Mouse (Mus musculus) CD4-positive helper T cell, adult 2 months (primary cell): ENCODE results near the gene Orm1.

Source experiments
- DNase-seq: peaks from one replicate; pipeline ENCODE4 v3.0.0-alpha.2; 2012; ENCODE audit warnings: low read depth, missing footprints, low spot score

Gene Orm1

GRCm38 (mm10) chr4:63344295-63344694 lies at the start of gene Orm1:
TSS of gene Orm1 (plus strand) at chr4:63344560.
- DNase-seq = no peak

DNA sequence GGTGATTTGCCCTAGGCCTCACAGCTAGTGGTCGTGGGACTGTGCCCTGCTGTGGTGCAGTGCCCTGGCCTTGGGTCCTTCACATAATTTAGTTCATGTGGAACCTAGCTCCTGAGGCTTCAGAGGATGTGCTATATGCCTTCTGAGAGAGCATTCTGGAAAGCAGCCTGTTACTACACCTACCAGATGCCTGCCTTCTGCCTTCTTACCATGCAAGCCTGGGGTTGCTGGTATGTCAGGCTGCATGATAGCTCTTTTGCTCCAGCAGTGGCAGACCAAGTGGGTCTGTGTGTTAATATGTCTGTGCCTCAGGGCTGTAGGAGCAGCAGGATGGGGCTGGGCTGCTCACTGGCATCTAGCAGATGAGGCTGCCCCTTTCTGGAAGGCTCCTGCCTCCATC lies 48.7 kb upstream of the Orm1 start:
- DNase-seq = no peak

- DNase-seq = no peak
Observed at GRCm38 (mm10) chr4:63296263-63296662, 48.1 kb upstream of the Orm1 start.

DNA sequence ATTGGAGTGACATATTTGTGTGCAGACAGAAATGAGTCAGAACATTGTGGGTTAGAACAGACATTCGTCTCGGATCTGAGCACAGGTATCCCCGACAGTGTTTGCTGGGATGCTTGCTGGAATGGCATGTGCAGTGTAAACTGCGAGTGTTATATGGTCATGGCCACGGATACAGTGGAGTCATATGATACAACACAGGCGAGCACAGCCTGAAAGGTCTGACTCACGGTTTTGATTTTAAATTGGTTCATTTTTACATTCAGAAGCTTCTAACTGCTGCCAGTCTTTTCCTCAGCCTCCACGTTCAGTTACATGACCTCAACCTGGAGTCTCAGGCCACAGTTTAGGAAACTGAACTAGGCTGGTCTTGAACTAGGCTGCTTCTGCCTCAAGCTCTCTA lies 47.5 kb upstream of the Orm1 start:
- no peak for DNase-seq

- no peak for DNase-seq
Observed at GRCm38 (mm10) chr4:63298191-63298590, 46.2 kb upstream of the Orm1 start.

- DNase-seq = no peak
Observed at GRCm38 (mm10) chr4:63302641-63303040, 41.7 kb upstream of the Orm1 start.

- peak; percentile 71 for DNase-seq
Observed at GRCm38 (mm10) chr4:63307175-63308062, 36.9 kb upstream of the Orm1 start.

- DNase-seq = no peak
Observed at GRCm38 (mm10) chr4:63308316-63308715, 36.0 kb upstream of the Orm1 start.

DNA sequence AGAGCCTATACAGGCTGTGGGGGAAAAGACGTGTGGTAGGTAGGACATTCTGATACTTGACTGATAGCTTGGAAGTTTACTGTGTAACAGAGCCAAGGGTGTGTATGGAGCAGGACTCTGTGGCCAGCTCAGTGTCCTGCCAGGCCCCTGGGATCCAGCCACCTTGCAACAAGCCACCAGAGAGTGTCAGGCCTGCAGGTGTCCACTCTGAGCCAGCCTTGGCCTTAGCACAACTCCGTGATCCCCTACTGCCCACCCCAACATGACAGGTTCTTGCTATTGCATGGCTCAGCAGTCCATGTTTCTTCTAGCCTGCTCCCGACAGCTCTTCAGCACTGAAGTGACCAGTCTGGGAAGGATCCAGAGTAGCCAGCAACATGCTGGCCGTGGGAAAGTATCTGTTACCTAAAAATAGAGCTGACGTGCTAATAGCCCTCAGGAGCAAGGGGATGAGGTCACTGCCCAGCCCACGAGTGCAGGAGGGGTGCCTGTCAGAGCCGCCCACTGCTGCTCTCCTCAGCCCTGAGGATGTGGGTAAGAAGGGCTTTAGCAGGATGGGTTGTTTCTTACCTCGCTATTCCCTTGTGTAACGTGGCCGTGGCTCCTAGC lies 34.0 kb upstream of the Orm1 start:
- DNase-seq = no peak

DNA sequence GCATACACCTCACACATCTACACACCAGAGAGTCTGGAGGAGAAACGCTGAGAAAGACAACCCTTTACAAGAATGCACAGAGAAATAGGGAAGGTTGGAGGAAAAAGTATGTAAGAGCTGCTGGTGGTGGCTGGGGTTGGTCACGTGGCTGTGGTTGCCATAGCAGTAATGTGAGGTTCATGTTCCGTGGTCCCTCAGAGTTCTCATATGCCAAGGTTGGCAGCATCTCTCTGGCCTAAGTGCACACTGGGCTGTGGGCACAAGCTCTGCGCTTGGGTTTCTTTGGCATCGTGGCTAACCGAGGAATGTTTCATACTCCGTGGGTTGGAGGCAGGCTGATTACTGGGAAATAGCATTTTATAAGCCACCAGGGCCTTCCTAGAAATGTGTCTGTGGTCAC lies 32.9 kb upstream of the Orm1 start:
- DNase-seq = no peak

DNA sequence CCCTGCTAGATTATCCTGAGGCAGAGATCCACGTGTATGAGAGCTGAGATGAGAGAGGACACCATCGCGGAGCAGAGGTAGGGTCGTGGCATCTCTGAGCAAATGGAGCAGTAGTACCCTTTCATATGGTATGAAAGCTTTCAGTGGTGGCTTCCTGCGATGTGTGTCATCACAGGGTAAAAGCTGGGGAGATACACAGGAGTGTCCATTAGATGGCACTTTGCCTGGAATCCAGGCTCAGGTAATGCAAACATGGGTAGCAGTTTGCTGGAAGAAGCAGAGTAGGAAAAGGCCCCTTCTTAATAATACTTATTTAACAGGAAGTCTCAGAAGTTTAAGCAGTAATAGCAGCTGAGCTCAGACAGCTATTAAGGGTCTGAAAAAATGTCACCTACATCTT lies 30.3 kb upstream of the Orm1 start:
- DNase-seq = no peak

- DNase-seq = no peak
Observed at GRCm38 (mm10) chr4:63316076-63316746, 28.1 kb upstream of the Orm1 start.

DNA sequence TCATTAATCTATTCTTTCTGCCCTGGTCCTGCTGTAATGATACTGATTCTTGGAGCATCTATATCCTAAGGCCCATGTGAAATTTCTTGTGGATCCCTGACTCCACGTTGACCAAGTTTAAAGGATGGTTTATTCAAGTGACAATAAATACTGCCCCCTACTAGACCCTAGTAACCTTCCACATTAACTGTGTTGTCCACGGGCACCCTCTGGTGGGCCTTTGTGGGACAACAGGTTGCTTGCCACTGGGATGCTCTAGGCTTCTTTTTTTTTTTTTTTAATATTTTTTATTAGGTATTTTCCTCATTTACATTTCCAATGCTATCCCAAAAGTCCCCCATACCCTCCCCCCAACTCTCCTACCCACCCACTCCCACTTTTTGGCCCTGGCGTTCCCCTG lies 24.8 kb upstream of the Orm1 start:
- DNase-seq = peak; percentile 16

DNA sequence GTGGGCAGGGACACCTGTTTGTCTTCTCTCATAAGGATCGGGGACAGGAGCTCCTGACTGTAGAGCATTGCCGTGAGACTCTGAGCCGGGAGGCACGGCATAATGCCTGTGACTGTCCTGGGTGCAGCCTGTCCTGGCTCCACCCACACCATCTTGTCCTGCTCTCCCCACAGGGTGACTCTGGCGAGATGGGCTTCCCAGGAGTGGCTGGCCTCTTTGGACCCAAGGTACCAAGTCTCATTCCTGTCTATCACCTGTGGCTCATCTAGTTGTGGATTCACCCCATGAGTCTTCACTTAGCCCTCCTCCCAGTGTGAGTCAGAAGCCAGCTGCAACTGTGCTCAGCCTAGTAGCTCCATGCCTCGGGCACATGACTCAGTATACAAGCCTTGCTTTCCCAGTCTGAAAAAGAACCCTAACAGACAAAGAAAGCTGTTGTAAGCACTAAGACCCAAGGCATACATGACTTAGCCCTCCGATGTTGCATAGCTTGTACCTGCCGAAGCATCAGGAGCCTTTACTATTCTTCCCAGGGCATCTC lies 21.0 kb upstream of the Orm1 start:
- DNase-seq = no peak

DNA sequence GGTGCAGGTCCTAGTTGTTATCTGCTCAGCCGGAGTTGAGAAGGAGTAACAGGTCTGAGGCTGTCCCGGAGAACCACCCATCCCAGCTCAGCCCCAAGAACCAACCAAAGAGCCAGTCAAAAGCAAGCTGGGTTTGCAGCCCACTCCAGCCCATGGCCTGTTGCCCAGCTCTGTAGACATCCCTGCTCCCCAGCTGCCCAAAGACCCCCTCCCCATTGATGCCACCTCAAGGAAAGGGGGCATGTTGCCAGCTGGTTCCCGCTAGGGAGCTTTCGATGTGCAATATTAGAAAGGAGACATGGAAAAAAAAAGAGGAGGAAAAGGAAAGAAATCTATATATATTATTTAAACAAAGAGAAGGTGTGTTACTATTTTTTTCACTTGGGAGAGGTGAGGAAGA lies 11.0 kb upstream of the Orm1 start:
- DNase-seq = no peak

DNA sequence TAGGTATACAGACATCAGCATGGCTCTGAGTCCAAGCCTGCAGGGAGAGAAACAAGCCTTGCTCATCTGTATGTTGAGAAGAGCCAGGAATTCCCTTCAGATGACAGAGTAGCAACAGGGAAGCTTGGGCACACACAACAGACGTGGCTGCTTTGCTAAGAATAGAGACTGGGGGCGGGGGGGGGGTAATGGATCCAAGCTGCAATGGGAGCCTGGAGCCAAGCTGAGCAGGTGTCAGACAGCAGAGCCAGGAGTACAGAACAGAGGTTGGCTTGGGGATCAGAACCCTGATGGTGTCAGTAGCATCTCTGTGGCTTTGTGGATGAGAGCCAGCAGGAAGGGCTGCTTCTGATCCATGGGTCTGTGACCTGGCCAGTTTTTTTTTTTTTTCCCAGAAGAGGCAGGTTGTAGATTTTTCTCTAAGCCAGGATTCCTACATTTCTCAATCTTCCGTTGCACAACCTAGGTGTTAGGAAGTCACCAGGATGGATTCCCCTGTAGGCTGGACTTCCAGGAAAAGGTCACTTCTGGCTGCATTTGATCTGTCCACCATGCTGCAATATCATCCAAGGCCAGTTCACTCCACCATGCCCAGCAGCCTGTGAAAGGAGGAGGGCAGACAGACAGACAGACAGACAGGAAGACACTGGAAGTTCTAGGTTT lies 5.8 kb upstream of the Orm1 start:
- no peak for DNase-seq

- DNase-seq = no peak
Observed at GRCm38 (mm10) chr4:63342491-63342890, 1.9 kb upstream of the Orm1 start.

- DNase-seq = no peak
Observed at GRCm38 (mm10) chr4:63343608-63344007, 752 bp upstream of the Orm1 start.

DNA sequence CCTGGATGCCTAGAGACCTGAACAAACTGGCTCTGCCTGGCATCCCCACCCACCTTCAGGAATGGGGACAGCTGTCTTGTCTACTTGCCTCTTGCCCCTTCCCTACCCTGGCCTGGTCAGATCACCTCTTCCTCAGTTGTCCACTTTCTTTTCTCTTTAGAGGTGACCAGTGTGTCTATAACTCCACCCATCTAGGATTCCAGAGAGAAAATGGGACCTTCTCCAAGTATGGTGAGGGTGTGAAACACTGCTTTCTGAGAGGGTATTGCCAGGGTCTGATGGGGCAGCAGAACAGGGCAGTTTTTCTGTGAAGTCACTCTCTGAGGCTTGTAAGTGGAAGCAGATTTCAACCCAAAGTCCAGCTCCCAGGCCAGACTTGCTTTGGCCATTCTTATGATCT lies 901 bp downstream of the Orm1 start:
- DNase-seq = no peak

DNA sequence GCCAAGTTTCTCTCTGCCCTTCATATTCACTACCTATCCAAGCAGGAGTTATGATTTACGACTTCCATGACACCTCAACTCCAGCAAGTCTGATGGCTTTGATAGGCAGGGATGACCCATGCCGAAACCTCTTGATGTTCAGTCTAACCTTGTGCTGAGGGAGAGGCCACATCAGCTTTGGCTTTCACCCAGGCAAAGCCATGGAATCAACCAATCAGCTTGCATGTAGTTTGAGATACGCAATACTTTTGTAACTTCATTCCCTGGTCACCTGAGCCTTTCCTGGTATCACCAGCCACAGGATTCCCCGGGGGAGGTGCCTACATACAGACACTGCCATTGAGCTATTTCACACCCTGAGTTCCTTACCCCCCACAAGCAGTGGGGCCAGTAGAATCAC lies 2.3 kb downstream of the Orm1 start:
- no peak for DNase-seq

GRCm38 (mm10) chr4:63348524-63348923 lies 4.2 kb downstream of the Orm1 start:
- DNase-seq = no peak
